Mouse (Mus musculus) embryonic facial prominence, embryonic 11.5 days (tissue): Measurements from ENCODE around the gene Slc25a16. TPM values are rescaled to one million over a fixed set of nuclear protein-coding genes. Genes with fewer than 3 reads are reported as not detected.

ENCODE experiments used
- ATAC-seq: fragments of 200-750 bp; cut with Nextera tagmentation; replicated peaks from 2 replicates; pipeline ENCODE4 v1.8.0; 2017; ENCODE audit warnings: low read depth; ENCODE audit not compliant: insufficient number of reproducible peaks, low FRiP score, low TSS enrichment
- DNase-seq: peaks from one replicate; pipeline ENCODE4 v3.0.0-alpha.2; 2015; ENCODE audit warnings: low spot score
- H3K27ac ChIP-seq: fragments of 300-500 bp; sonication (generic); replicated peaks from 2 replicates; pipeline ENCODE4 v1.5.1; 2014; ENCODE audit warnings: mild to moderate bottlenecking, low read depth, low read length, control low read depth
- H3K27me3 ChIP-seq: fragments of 300-500 bp; sonication (generic); 2 replicates; pipeline ENCODE4 v1.6.1; 2014; ENCODE audit warnings: mild to moderate bottlenecking, low read length, moderate library complexity, mixed read lengths; ENCODE audit not compliant: control insufficient read depth, insufficient read depth
- H3K36me3 ChIP-seq: fragments of 300-500 bp; sonication (generic); replicated peaks from 2 replicates; pipeline ENCODE4 v1.6.1; 2014; ENCODE audit warnings: low read depth, mild to moderate bottlenecking, low read length, moderate library complexity, mixed read lengths; ENCODE audit not compliant: control insufficient read depth, insufficient read depth
- H3K4me1 ChIP-seq: fragments of 300-500 bp; sonication (generic); 2 replicates; pipeline ENCODE4 v1.6.1; 2014; ENCODE audit warnings: low read length, mixed read lengths; ENCODE audit not compliant: control insufficient read depth, insufficient read depth
- H3K4me2 ChIP-seq: fragments of 300-500 bp; sonication (generic); 2 replicates; pipeline ENCODE4 v1.6.1; 2014; ENCODE audit warnings: low read depth, mild to moderate bottlenecking, control low read depth, low read length, moderate library complexity
- H3K4me3 ChIP-seq: fragments of 300-500 bp; sonication (generic); 2 replicates; pipeline ENCODE4 v1.5.1; 2014; ENCODE audit warnings: low read depth, low read length, control low read depth
- H3K9ac ChIP-seq: fragments of 300-500 bp; sonication (generic); replicated peaks from 2 replicates; pipeline ENCODE4 v1.6.1; 2014; ENCODE audit warnings: mild to moderate bottlenecking, control low read depth, low read length
- H3K9me3 ChIP-seq: fragments of 300-500 bp; sonication (generic); replicated peaks from 2 replicates; pipeline ENCODE4 v1.6.1; 2016; ENCODE audit warnings: mild to moderate bottlenecking, low read length, inconsistent platforms, mixed read lengths; ENCODE audit not compliant: control insufficient read depth
- WGBS: fragments of 180-500 bp; shearing (Covaris S2); extraction: QIAGEN DNeasy Blood & Tissue Kit; methylation state at CpG from one replicate; pipeline ENCODE4 v1.1.7; 2014; 5-methylcytosine and 5-hydroxymethylcytosine counted together
- polyA plus RNA-seq: library from polyadenylated mRNA; unstranded; fragments of >200 nt; fragmentation: Nextera tagmentation; extraction: Ambion mirVana; gene quantifications from 2 replicates; pipeline ENCODE4 v1.2.1, GENCODE M21; 2014

The Slc25a16 gene
- polyA plus RNA-seq, 1 experiment from 2014 or later = 10.7 TPM

DNA sequence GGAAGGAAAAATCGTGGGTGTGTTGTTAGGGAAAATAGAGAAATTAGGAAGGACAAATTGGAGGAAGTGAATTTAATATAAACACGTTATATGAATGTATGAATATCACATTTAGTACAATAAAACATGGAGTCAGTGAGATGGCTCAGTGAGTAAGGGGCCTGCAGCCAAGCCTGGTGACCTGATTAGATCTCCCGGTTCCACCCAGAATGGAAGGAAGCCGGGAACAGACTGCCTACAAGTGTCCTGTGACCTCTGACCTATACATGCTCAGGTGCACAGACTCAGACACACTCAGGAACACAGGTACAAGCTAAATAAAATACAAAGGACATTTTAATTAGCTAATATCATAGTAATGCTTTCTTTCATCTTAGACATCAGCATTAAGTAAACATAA, 24.4 kb upstream of the Slc25a16 start:
- no peak overlapping the region for H3K27ac ChIP-seq
- no peak for ATAC-seq
- H3K36me3 ChIP-seq = no peaks in the 10 kb centered on the region
- no peak for DNase-seq
- no peaks in the 10 kb centered on the region for H3K4me1 ChIP-seq
- H3K4me2 ChIP-seq = no peak overlapping the region
- no peaks in the 10 kb centered on the region for H3K27me3 ChIP-seq
- H3K9me3 ChIP-seq = no peaks in the 10 kb centered on the region
- no peak overlapping the region for H3K9ac ChIP-seq
- WGBS = 71% methylated on average over 4 of the region's 4 CpGs
- no peak overlapping the region for H3K4me3 ChIP-seq

- Histone ChIP-seq H3K9ac (no peak overlapping the region), H3K4me3 (no peak overlapping the region), H3K27me3 (no peaks in the 10 kb centered on the region), H3K36me3 (no peaks in the 10 kb centered on the region), H3K27ac (no peak overlapping the region), H3K4me2 (no peak overlapping the region), H3K4me1 (no peaks in the 10 kb centered on the region), H3K9me3 (no peaks in the 10 kb centered on the region)
- DNase-seq = no peak
- 60% methylated on average over 4 of the region's 4 CpGs for WGBS
- no peak for ATAC-seq
These were observed 23.7 kb upstream of the Slc25a16 start for GRCm38 (mm10) chr10:62896774-62897173.

DNA sequence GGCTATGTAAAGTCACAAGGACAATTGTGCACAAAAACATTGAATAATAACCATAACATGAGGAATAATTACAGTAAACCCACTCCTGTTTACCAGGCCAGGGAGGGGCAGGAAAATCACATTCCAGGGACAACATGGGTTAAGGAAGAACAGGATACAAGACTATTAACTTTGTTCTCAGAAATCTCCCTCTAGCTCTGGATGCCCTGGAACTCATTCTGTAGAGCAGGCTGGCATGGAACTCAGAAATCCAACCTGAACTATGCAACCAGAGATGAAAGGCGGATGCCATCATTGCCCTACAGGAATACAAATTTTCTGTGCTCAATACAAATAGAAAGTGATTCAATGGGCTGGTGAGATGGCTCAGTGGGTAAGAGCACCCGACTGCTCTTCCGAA, 23.0 kb upstream of the Slc25a16 start:
- H3K27me3 ChIP-seq = no peaks in the 10 kb centered on the region
- no peaks in the 10 kb centered on the region for H3K9me3 ChIP-seq
- H3K4me3 ChIP-seq = no peak overlapping the region
- ATAC-seq (no peak), DNase-seq (no peak)
- no peak overlapping the region for H3K4me2 ChIP-seq
- no peak overlapping the region for H3K9ac ChIP-seq
- 96% methylated on average over 3 of the region's 3 CpGs for WGBS
- H3K4me1 ChIP-seq = no peaks in the 10 kb centered on the region
- H3K36me3 ChIP-seq = no peaks in the 10 kb centered on the region
- H3K27ac ChIP-seq = no peak overlapping the region

DNA sequence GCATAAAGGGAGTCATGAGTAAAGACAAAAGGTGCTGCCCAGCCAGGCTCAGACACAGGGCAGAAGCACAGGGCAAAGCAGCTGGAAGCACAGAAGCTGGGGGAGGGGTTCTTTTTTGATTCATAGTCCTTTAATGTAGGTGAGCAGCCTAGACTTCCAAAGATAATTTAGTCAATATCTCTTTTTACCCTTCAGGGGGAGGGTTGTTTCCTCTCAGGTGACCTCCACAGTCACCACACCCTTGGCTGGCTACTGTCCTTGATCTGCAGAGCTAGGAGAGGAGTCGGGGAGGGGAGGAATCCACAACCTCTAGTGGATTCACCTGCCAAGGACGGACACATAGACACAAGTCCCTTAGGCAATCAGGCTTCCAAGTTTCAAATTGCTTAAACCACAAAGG, 22.4 kb upstream of the Slc25a16 start:
- WGBS = 78% methylated on average over 2 of the region's 2 CpGs
- Histone ChIP-seq H3K36me3 (no peaks in the 10 kb centered on the region), H3K27me3 (no peaks in the 10 kb centered on the region), H3K27ac (no peak overlapping the region), H3K9ac (no peak overlapping the region), H3K4me3 (no peak overlapping the region), H3K4me2 (no peak overlapping the region), H3K4me1 (no peaks in the 10 kb centered on the region), H3K9me3 (no peaks in the 10 kb centered on the region)
- no peak for ATAC-seq
- DNase-seq = no peak

- H3K4me2 ChIP-seq = no peak overlapping the region
- no peak for DNase-seq
- WGBS = 94% methylated on average over 4 of the region's 4 CpGs
These were observed 20.3 kb upstream of the Slc25a16 start for GRCm38 (mm10) chr10:62900144-62900543.

DNA sequence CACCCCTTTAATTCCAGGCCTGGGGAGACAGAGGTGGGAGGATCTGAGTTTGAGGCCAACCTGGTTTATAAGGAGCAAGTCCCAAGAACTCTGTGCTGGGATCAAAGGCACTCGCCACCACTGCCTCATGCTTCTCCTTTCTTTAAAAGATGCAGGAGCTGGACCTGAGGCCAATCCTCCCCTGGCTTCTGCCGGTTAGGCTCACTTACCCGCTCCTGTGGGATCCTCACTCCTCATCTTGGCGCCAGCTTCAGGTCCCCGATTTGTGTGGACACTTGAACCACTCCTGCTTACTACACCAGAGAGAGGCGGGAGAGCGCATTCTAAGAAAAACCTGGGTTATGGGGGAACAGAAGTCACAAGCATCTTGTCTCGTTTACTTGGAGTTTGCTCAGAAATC, 18.6 kb upstream of the Slc25a16 start:
- WGBS = 39% methylated on average over 8 of the region's 8 CpGs
- H3K4me1 ChIP-seq = no peaks in the 10 kb centered on the region
- DNase-seq (no peak), ATAC-seq (no peak)
- H3K4me3 ChIP-seq = no peak overlapping the region
- H3K9ac ChIP-seq = no peak overlapping the region
- no peaks in the 10 kb centered on the region for H3K36me3 ChIP-seq
- no peaks in the 10 kb centered on the region for H3K9me3 ChIP-seq
- H3K27me3 ChIP-seq = no peaks in the 10 kb centered on the region
- no peak overlapping the region for H3K4me2 ChIP-seq
- no peak overlapping the region for H3K27ac ChIP-seq

More at GRCm38 (mm10) chr10:62900144-62900543, 20.3 kb upstream of the Slc25a16 start:
- ATAC-seq = no peak
- Histone ChIP-seq H3K4me1 (no peaks in the 10 kb centered on the region), H3K9ac (no peak overlapping the region), H3K27me3 (no peaks in the 10 kb centered on the region), H3K4me3 (no peak overlapping the region), H3K36me3 (no peaks in the 10 kb centered on the region), H3K9me3 (no peaks in the 10 kb centered on the region), H3K27ac (no peak overlapping the region)

GRCm38 (mm10) chr10:62902829-62903228, 17.6 kb upstream of the Slc25a16 start:
- 39% methylated on average over 1 of the region's 1 CpGs for WGBS

GRCm38 (mm10) chr10:62906336-62906735, 14.1 kb upstream of the Slc25a16 start:
- H3K27me3 ChIP-seq = no peaks in the 10 kb centered on the region
- ATAC-seq = no peak
- H3K9ac ChIP-seq = no peak overlapping the region
- DNase-seq = no peak
- H3K4me3 ChIP-seq = no peak overlapping the region
- H3K9me3 ChIP-seq = no peaks in the 10 kb centered on the region
- 91% methylated on average over 7 of the region's 7 CpGs for WGBS
- no peak overlapping the region for H3K27ac ChIP-seq
- H3K36me3 ChIP-seq = no peaks in the 10 kb centered on the region
- no peaks in the 10 kb centered on the region for H3K4me1 ChIP-seq
- no peak overlapping the region for H3K4me2 ChIP-seq

More at GRCm38 (mm10) chr10:62902829-62903228, 17.6 kb upstream of the Slc25a16 start:
- Histone ChIP-seq H3K36me3 (no peaks in the 10 kb centered on the region), H3K9me3 (no peaks in the 10 kb centered on the region), H3K4me3 (no peak overlapping the region), H3K9ac (no peak overlapping the region), H3K27ac (no peak overlapping the region), H3K4me2 (no peak overlapping the region), H3K4me1 (no peaks in the 10 kb centered on the region), H3K27me3 (no peaks in the 10 kb centered on the region)
- ATAC-seq (no peak), DNase-seq (no peak)
